Mouse (Mus musculus): ENCODE results near the gene Gnaz. TPM values are rescaled to one million over a fixed set of nuclear protein-coding genes. Genes with fewer than 3 reads are reported as not detected.

Gene Gnaz
- total RNA-seq, 2 experiments from 2014 or later: 106 to 108 TPM

DNA sequence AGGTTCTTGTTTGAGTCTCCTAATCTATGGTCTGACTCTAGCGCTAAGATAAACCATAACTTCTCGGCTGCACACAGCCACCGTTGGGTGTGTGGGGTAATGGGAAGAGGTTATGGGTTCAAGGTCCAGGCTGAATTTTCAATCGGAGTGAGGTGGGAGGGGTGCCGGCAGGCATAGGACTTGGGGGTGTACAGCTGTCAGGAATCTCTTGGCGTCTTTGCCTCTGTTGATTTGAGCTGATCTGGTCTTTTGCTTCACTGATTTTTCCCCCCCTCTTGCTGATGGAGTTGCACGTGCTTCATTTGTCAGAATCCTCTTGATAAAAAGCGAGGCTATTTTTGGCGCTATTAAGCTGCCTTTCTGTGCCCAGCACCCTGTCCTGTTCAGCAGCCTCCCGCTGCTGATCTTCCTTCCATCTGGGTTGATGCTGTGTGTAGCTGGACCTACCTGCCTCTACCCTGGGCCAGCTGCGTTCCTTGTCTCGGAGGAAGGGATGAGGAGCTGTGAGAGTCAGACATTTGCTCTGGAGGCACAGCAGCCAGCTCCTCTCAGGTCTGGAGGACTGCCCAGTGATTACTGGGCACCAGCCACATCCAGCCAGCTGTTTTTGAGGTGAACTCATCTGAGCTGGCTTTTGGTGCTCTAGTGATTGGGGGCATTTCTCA, 96.5 kb downstream of the Gnaz start:
- no peak for DNase-seq

- no peak for DNase-seq
Observed at GRCm38 (mm10) chr10:75065691-75066090, 98.7 kb downstream of the Gnaz start.

Other genes starting within 250 kb of the Gnaz start
- 1 to 10 TPM in 1 of 2 experiments, not detected in 1; 1.1 TPM for gene Rsph14, start 65.4 kb downstream of the Gnaz start, total RNA-seq (2021)
- gene Rab36, start 69.9 kb downstream of the Gnaz start, total RNA-seq (2021): 10 to 100 TPM; 30.4 to 32.2 TPM
- gene Bcr, start 93.4 kb downstream of the Gnaz start, total RNA-seq (2021): 100 to 1,000 TPM; 121 to 133 TPM
- gene Specc1l, start 244.9 kb downstream of the Gnaz start, total RNA-seq (2021): 10 to 100 TPM; 40.9 to 48.0 TPM

Data from layer of hippocampus, postnatal 36 days (tissue).